Mouse (Mus musculus): Measurements from ENCODE around the gene Ncoa1.
"Not testable (repeated sequence)": the region's sequence is repeated elsewhere in the genome, so short reads cannot be mapped to it uniquely, and the experiment has no call there.

The Ncoa1 gene

GRCm38 (mm10) chr12:4476291-4476831, 621 bp downstream of the Ncoa1 start:
- peak; percentile 76 for DNase-seq (ENCODE audit: low spot score)

GRCm38 (mm10) chr12:4475251-4475993, 1.6 kb downstream of the Ncoa1 start:
- peak; percentile 39 for DNase-seq (ENCODE audit: low spot score)

- no peak for DNase-seq (ENCODE audit: low spot score)
These were observed 7.9 kb downstream of the Ncoa1 start for GRCm38 (mm10) chr12:4469115-4469514.

GRCm38 (mm10) chr12:4463701-4464100, 13.3 kb downstream of the Ncoa1 start:
- no peak for DNase-seq (ENCODE audit: low spot score)

GRCm38 (mm10) chr12:4462420-4462819, 14.6 kb downstream of the Ncoa1 start:
- DNase-seq (ENCODE audit: low spot score) = no peak

GRCm38 (mm10) chr12:4460990-4461389, 16.0 kb downstream of the Ncoa1 start:
- peak; percentile 40 for DNase-seq (ENCODE audit: low spot score)

GRCm38 (mm10) chr12:4454956-4455565, 21.9 kb downstream of the Ncoa1 start:
- DNase-seq (ENCODE audit: low spot score) = no peak

GRCm38 (mm10) chr12:4454248-4454647, 22.7 kb downstream of the Ncoa1 start:
- no peak for DNase-seq (ENCODE audit: low spot score)

- no peak for DNase-seq (ENCODE audit: low spot score)
These were observed 24.7 kb downstream of the Ncoa1 start for GRCm38 (mm10) chr12:4452233-4452632.

- not testable (repeated sequence) for DNase-seq (ENCODE audit: low spot score)
These were observed 26.5 kb downstream of the Ncoa1 start for GRCm38 (mm10) chr12:4450485-4450884.

- no peak for DNase-seq (ENCODE audit: low spot score)
These were observed 28.8 kb downstream of the Ncoa1 start for GRCm38 (mm10) chr12:4448076-4448589.

- DNase-seq (ENCODE audit: low spot score) = no peak
These were observed 32.0 kb downstream of the Ncoa1 start for GRCm38 (mm10) chr12:4444946-4445345.

- DNase-seq (ENCODE audit: low spot score) = no peak
These were observed 35.5 kb downstream of the Ncoa1 start for GRCm38 (mm10) chr12:4441451-4441850.

- DNase-seq (ENCODE audit: low spot score) = no peak
These were observed 40.8 kb downstream of the Ncoa1 start for GRCm38 (mm10) chr12:4436198-4436597.

GRCm38 (mm10) chr12:4433549-4433948, 43.4 kb downstream of the Ncoa1 start:
- no peak for DNase-seq (ENCODE audit: low spot score)

GRCm38 (mm10) chr12:4431978-4432377, 45.0 kb downstream of the Ncoa1 start:
- DNase-seq (ENCODE audit: low spot score) = no peak

GRCm38 (mm10) chr12:4430061-4430825, 46.7 kb downstream of the Ncoa1 start:
- no peak for DNase-seq (ENCODE audit: low spot score)

- DNase-seq (ENCODE audit: low spot score) = no peak
These were observed 58.2 kb downstream of the Ncoa1 start for GRCm38 (mm10) chr12:4418824-4419223.

- DNase-seq (ENCODE audit: low spot score) = no peak
These were observed 59.2 kb downstream of the Ncoa1 start for GRCm38 (mm10) chr12:4417626-4418263.

GRCm38 (mm10) chr12:4407085-4407484, 69.9 kb downstream of the Ncoa1 start:
- no peak for DNase-seq (ENCODE audit: low spot score)

- no peak for DNase-seq (ENCODE audit: low spot score)
These were observed 70.8 kb downstream of the Ncoa1 start for GRCm38 (mm10) chr12:4406155-4406554.

GRCm38 (mm10) chr12:4403206-4403605, 73.8 kb downstream of the Ncoa1 start:
- DNase-seq (ENCODE audit: low spot score) = no peak
